Mouse (Mus musculus): ENCODE data around the gene Slamf9. TPM values are rescaled to one million over a fixed set of nuclear protein-coding genes. Genes with fewer than 3 reads are reported as not detected.

The Slamf9 gene
- polyA plus RNA-seq, 1 experiment from 2014 or later, result 0.27 TPM

GRCm38 (mm10) chr1:172484671-172485070, 9.5 kb downstream of the Slamf9 start:
- peak overlapping the region; percentile 80 for H3K9ac ChIP-seq
- peak overlapping the region; percentile 71 for H3K4me3 ChIP-seq
- peaks cover 51% of the 10 kb centered on the region for H3K4me1 ChIP-seq
- H3K4me2 ChIP-seq (replicated peaks), result peak overlapping the region; percentile 79
- peaks cover 17% of the 10 kb centered on the region for H3K36me3 ChIP-seq
- H3K27me3 ChIP-seq, result no peaks in the 10 kb centered on the region; the same call in 1 of the 2 replicates
- WGBS, result 56% methylated on average over 13 of the region's 13 CpGs
- ATAC-seq (ENCODE audit: low FRiP score), result no peak
- H3K27ac ChIP-seq, result peak overlapping the region; percentile 40
- H3K9me3 ChIP-seq (replicated peaks), result no peaks in the 10 kb centered on the region

GRCm38 (mm10) chr1:172485821-172486220, 10.7 kb downstream of the Slamf9 start:
- 27% methylated on average over 6 of the region's 6 CpGs for WGBS
- H3K9ac ChIP-seq, result peak overlapping the region; percentile 80; the same call in 1 of the 2 replicates
- ATAC-seq (ENCODE audit: low FRiP score), result no peak
- no peaks in the 10 kb centered on the region; the same call in 1 of the 2 replicates for H3K27me3 ChIP-seq
- peaks cover 57% of the 10 kb centered on the region for H3K4me1 ChIP-seq
- H3K9me3 ChIP-seq (replicated peaks), result no peaks in the 10 kb centered on the region
- peak overlapping the region; percentile 79 for H3K4me2 ChIP-seq (replicated peaks)
- peaks cover 21% of the 10 kb centered on the region for H3K36me3 ChIP-seq
- peak overlapping the region; percentile 71 for H3K4me3 ChIP-seq
- H3K27ac ChIP-seq, result peak overlapping the region; percentile 31; the same call in 1 of the 2 replicates

GRCm38 (mm10) chr1:172486236-172486635, 11.1 kb downstream of the Slamf9 start:
- no peak for ATAC-seq (ENCODE audit: low FRiP score)
- Histone ChIP-seq H3K9ac (peak overlapping the region; percentile 80; the same call in 1 of the 2 replicates), H3K4me1 (peaks cover 57% of the 10 kb centered on the region)

GRCm38 (mm10) chr1:172486651-172487050, 11.5 kb downstream of the Slamf9 start:
- ATAC-seq (ENCODE audit: low FRiP score), result no peak
- peak overlapping the region; percentile 79 for H3K4me2 ChIP-seq (replicated peaks)
- peaks cover 57% of the 10 kb centered on the region for H3K4me1 ChIP-seq
- H3K4me3 ChIP-seq, result peak overlapping the region; percentile 71; the same call in 1 of the 2 replicates
- H3K36me3 ChIP-seq, result peaks cover 29% of the 10 kb centered on the region
- peak overlapping the region; percentile 80; the same call in 1 of the 2 replicates for H3K9ac ChIP-seq
- no peak overlapping the region for H3K27ac ChIP-seq
- no peaks in the 10 kb centered on the region for H3K27me3 ChIP-seq
- WGBS, result 34% methylated on average over 5 of the region's 5 CpGs
- H3K9me3 ChIP-seq (replicated peaks), result no peaks in the 10 kb centered on the region

More at GRCm38 (mm10) chr1:172486236-172486635, 11.1 kb downstream of the Slamf9 start:
- H3K27ac ChIP-seq, result peak overlapping the region; percentile 31; the same call in 1 of the 2 replicates
- no peaks in the 10 kb centered on the region for H3K9me3 ChIP-seq (replicated peaks)
- peaks cover 25% of the 10 kb centered on the region for H3K36me3 ChIP-seq
- no peaks in the 10 kb centered on the region for H3K27me3 ChIP-seq
- H3K4me3 ChIP-seq, result peak overlapping the region; percentile 71
- 14% methylated on average over 4 of the region's 4 CpGs for WGBS
- H3K4me2 ChIP-seq (replicated peaks), result peak overlapping the region; percentile 79

GRCm38 (mm10) chr1:172487859-172488258, 12.7 kb downstream of the Slamf9 start:
- ATAC-seq (ENCODE audit: low FRiP score), result no peak
- H3K9me3 ChIP-seq (replicated peaks), result no peaks in the 10 kb centered on the region
- peaks cover 56% of the 10 kb centered on the region for H3K4me1 ChIP-seq
- peaks cover 37% of the 10 kb centered on the region for H3K36me3 ChIP-seq
- no peak overlapping the region for H3K4me2 ChIP-seq (replicated peaks)
- no peaks in the 10 kb centered on the region for H3K27me3 ChIP-seq
- no peak overlapping the region for H3K4me3 ChIP-seq
- 84% methylated on average over 4 of the region's 4 CpGs for WGBS
- no peak overlapping the region for H3K27ac ChIP-seq
- 0 out of 2 replicates have a peak overlapping the region, but pooled peaks have one; percentile 23 for H3K9ac ChIP-seq

GRCm38 (mm10) chr1:172488831-172489230, 13.7 kb downstream of the Slamf9 start:
- no peak overlapping the region for H3K4me3 ChIP-seq
- no peak overlapping the region for H3K9ac ChIP-seq
- H3K9me3 ChIP-seq (replicated peaks), result no peaks in the 10 kb centered on the region
- no peak overlapping the region for H3K27ac ChIP-seq
- H3K4me1 ChIP-seq, result peaks cover 46% of the 10 kb centered on the region
- H3K36me3 ChIP-seq, result peaks cover 45% of the 10 kb centered on the region
- H3K27me3 ChIP-seq, result no peaks in the 10 kb centered on the region
- ATAC-seq (ENCODE audit: low FRiP score), result no peak
- H3K4me2 ChIP-seq (replicated peaks), result no peak overlapping the region
- WGBS, result 80% methylated on average over 7 of the region's 7 CpGs

- WGBS, result 63% methylated on average over 12 of the region's 12 CpGs
- ATAC-seq (ENCODE audit: low FRiP score), result peak; percentile 17
- H3K9me3 ChIP-seq (replicated peaks), result no peaks in the 10 kb centered on the region
- peak overlapping the region; percentile 37 for H3K4me2 ChIP-seq (replicated peaks)
- peaks cover 53% of the 10 kb centered on the region for H3K36me3 ChIP-seq
- no peaks in the 10 kb centered on the region for H3K27me3 ChIP-seq
- peak overlapping the region; percentile 16; the same call in 1 of the 2 replicates for H3K4me3 ChIP-seq
- no peak overlapping the region for H3K27ac ChIP-seq
- peak overlapping the region; percentile 32; the same call in 1 of the 2 replicates for H3K9ac ChIP-seq
- peaks cover 38% of the 10 kb centered on the region for H3K4me1 ChIP-seq
Measured at GRCm38 (mm10) chr1:172489585-172490250, 14.6 kb downstream of the Slamf9 start.

GRCm38 (mm10) chr1:172490261-172490661, 15.1 kb downstream of the Slamf9 start:
- H3K36me3 ChIP-seq, result peaks cover 58% of the 10 kb centered on the region
- 13% methylated on average over 10 of the region's 10 CpGs for WGBS
- peaks cover 32% of the 10 kb centered on the region for H3K4me1 ChIP-seq
- no peaks in the 10 kb centered on the region for H3K9me3 ChIP-seq (replicated peaks)
- peak; percentile 33 for ATAC-seq (ENCODE audit: low FRiP score)
- H3K27me3 ChIP-seq, result no peaks in the 10 kb centered on the region
- H3K4me3 ChIP-seq, result peak overlapping the region; percentile 16; the same call in 1 of the 2 replicates
- H3K4me2 ChIP-seq (replicated peaks), result peak overlapping the region; percentile 37
- peak overlapping the region; percentile 32; the same call in 1 of the 2 replicates for H3K9ac ChIP-seq
- no peak overlapping the region for H3K27ac ChIP-seq

GRCm38 (mm10) chr1:172492047-172492446, 16.9 kb downstream of the Slamf9 start:
- no peak overlapping the region for H3K9ac ChIP-seq
- no peaks in the 10 kb centered on the region for H3K27me3 ChIP-seq
- no peak overlapping the region for H3K4me2 ChIP-seq (replicated peaks)
- peaks cover 76% of the 10 kb centered on the region for H3K36me3 ChIP-seq
- no peaks in the 10 kb centered on the region for H3K9me3 ChIP-seq (replicated peaks)
- WGBS, result 84% methylated on average over 8 of the region's 8 CpGs
- no peak for ATAC-seq (ENCODE audit: low FRiP score)
- H3K27ac ChIP-seq, result no peak overlapping the region
- peaks cover 14% of the 10 kb centered on the region for H3K4me1 ChIP-seq
- H3K4me3 ChIP-seq, result no peak overlapping the region

- H3K4me2 ChIP-seq (replicated peaks), result no peak overlapping the region
- H3K27me3 ChIP-seq, result peaks cover 13% of the 10 kb centered on the region
- peaks cover 84% of the 10 kb centered on the region for H3K36me3 ChIP-seq
- no peak overlapping the region for H3K9ac ChIP-seq
- H3K4me1 ChIP-seq, result peaks cover 10% of the 10 kb centered on the region
- H3K4me3 ChIP-seq, result no peak overlapping the region
- no peak overlapping the region for H3K27ac ChIP-seq
- WGBS, result 69% methylated on average over 6 of the region's 6 CpGs
- H3K9me3 ChIP-seq (replicated peaks), result no peaks in the 10 kb centered on the region
- no peak for ATAC-seq (ENCODE audit: low FRiP score)
Measured at GRCm38 (mm10) chr1:172493516-172493915, 18.4 kb downstream of the Slamf9 start.

GRCm38 (mm10) chr1:172496030-172496429, 20.9 kb downstream of the Slamf9 start:
- Histone ChIP-seq H3K4me3 (no peak overlapping the region), H3K27me3 (peaks cover 38% of the 10 kb centered on the region), H3K36me3 (peaks cover 70% of the 10 kb centered on the region), H3K27ac (no peak overlapping the region), H3K9ac (no peak overlapping the region), H3K9me3 (replicated peaks) (no peaks in the 10 kb centered on the region), H3K4me1 (peaks cover 15% of the 10 kb centered on the region), H3K4me2 (replicated peaks) (no peak overlapping the region)
- ATAC-seq (ENCODE audit: low FRiP score), result no peak
- WGBS, result 79% methylated on average over 17 of the region's 17 CpGs

GRCm38 (mm10) chr1:172497428-172497827, 22.3 kb downstream of the Slamf9 start:
- ATAC-seq (ENCODE audit: low FRiP score), result no peak
- Histone ChIP-seq H3K27ac (no peak overlapping the region), H3K9me3 (replicated peaks) (no peaks in the 10 kb centered on the region), H3K36me3 (peaks cover 56% of the 10 kb centered on the region), H3K4me1 (peaks cover 27% of the 10 kb centered on the region), H3K4me3 (no peak overlapping the region), H3K9ac (no peak overlapping the region), H3K4me2 (replicated peaks) (no peak overlapping the region), H3K27me3 (peaks cover 51% of the 10 kb centered on the region)
- WGBS, result 89% methylated on average over 10 of the region's 10 CpGs
